Mouse (Mus musculus): ENCODE results near the gene Zkscan17. TPM values are rescaled to one million over a fixed set of nuclear protein-coding genes. Genes with fewer than 3 reads are reported as not detected.

The Zkscan17 gene
- polyA plus RNA-seq, 1 experiment from 2014 or later: 18.2 TPM

DNA sequence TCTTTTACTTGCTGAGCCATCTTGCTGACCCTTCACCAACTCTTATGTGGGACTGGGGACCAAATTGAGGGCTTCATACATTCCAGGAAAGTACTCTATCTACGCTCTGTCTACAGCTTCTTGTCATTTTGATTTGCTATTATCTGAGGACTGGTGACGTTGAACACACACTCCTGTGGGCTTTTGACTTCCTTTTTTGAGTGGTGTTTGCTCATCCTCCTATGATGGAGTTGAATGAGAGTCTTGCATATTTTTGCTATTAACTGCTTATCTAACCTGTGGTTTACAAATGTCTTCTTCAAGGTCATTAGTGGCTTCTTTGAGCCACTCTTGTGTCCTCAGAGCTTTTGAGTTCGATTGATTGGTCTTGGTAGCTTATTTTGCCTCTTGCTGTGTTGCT lies 13.6 kb upstream of the Zkscan17 start:
- Histone ChIP-seq H3K27me3 (no peaks in the 10 kb centered on the region), H3K4me1 (replicated peaks) (no peaks in the 10 kb centered on the region), H3K4me3 (replicated peaks) (no peak overlapping the region), H3K9me3 (no peaks in the 10 kb centered on the region), H3K4me2 (replicated peaks) (no peak overlapping the region), H3K9ac (replicated peaks) (no peak overlapping the region), H3K27ac (no peak overlapping the region), H3K36me3 (no peaks in the 10 kb centered on the region)
- WGBS: 80% methylated on average over 3 of the region's 3 CpGs
- no peak for ATAC-seq

DNA sequence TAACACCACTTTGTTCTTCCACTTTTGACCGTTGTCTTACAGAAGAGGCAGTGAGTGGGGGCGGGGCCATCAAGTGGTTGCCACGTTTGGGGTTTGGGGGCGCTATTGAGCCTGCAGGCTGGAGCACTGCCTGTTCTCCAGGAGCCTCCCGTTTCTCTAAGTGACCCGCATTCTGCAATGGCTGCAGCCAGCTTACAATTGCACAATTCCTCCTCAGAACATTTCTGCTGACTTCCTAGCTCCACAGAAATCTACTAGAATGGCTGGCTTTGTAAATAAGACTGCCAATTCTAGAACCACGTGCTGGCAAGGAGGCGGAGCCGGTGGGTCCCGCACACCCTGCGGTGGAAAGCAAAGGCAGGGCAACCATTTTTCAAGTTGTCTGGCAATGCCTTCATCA lies 11.8 kb upstream of the Zkscan17 start:
- H3K27ac ChIP-seq: no peak overlapping the region
- no peaks in the 10 kb centered on the region for H3K27me3 ChIP-seq
- WGBS: 46% methylated on average over 11 of the region's 11 CpGs
- no peak overlapping the region for H3K9ac ChIP-seq (replicated peaks)
- no peaks in the 10 kb centered on the region for H3K36me3 ChIP-seq
- no peak overlapping the region for H3K4me2 ChIP-seq (replicated peaks)
- H3K4me3 ChIP-seq (replicated peaks): no peak overlapping the region
- H3K4me1 ChIP-seq (replicated peaks): no peaks in the 10 kb centered on the region
- no peak for ATAC-seq
- no peaks in the 10 kb centered on the region for H3K9me3 ChIP-seq

DNA sequence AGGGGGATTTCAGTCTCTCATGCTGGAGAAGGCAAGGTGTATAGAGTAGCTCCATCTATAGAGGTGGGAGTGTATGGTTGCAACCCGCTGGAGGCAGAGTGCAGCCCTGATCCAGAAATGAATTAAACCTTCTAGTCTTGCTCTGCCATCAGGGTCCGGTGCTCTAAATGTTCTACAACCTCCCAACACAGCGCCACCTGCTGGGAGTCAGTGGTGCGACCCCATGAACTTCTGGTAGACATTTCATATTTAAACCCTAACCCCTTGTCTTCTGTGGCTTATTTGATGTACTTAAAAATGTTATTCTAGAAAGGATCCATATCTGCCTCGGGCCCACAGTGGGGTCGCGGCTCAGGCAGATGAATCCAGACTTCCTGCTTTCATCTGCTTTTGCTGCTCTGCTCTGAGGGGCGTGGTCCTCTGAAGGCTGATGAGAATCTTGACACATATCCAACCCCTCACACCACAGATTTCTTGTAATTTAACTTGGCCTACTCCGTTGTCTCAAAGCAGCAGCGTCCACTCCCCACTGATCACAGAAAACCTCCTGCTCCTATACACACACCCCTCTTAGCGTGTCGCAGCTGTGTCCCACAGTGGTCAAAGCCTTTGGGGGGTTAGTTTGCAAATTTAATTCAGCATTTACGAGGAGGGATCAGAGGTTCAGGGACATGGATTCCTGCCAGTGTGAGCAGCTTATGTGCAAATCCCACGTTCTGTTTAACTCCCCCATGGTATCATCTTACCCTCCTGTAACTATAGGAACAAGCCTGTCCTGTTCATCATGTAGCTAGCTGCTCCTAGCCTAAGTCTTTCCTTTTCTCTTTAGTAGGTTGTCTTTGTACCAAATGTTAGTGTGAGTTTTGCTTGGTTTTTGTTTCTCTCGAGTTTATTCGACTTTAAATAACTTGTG lies 10.9 kb upstream of the Zkscan17 start:
- Histone ChIP-seq H3K36me3 (no peaks in the 10 kb centered on the region), H3K9me3 (no peaks in the 10 kb centered on the region), H3K4me1 (replicated peaks) (no peaks in the 10 kb centered on the region), H3K4me3 (replicated peaks) (no peak overlapping the region), H3K9ac (replicated peaks) (no peak overlapping the region), H3K27ac (no peak overlapping the region), H3K4me2 (replicated peaks) (no peak overlapping the region), H3K27me3 (no peaks in the 10 kb centered on the region)
- WGBS: 71% methylated on average over 16 of the region's 16 CpGs
- no peak for ATAC-seq

DNA sequence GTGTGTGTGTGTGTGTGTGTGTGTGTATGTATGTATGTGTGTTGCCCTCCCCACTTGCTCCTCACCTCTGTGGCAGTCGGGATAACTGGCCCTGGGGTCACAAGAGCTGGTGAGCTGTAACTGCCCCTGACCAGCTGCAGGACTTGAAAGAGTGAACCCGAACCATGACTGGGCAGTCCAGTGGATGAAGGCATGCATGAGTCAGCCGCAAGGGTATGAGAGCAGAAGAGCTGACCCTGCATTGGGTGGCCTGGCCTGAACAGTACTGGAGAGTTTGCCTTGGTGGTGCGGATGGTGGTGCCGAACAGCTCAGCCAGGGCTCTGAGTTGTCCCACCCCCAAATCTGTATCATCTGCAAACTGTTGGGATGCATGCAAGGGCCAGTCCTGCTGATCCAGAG lies 5.0 kb upstream of the Zkscan17 start:
- ATAC-seq: no peak
- Histone ChIP-seq H3K27ac (no peak overlapping the region), H3K27me3 (no peaks in the 10 kb centered on the region), H3K36me3 (no peaks in the 10 kb centered on the region), H3K9me3 (no peaks in the 10 kb centered on the region), H3K4me3 (replicated peaks) (no peak overlapping the region), H3K4me2 (replicated peaks) (no peak overlapping the region), H3K9ac (replicated peaks) (no peak overlapping the region), H3K4me1 (replicated peaks) (0 out of 2 replicates have a peak, but pooled peaks cover 4% of the 10 kb centered on the region)
- 88% methylated on average over 5 of the region's 5 CpGs for WGBS

DNA sequence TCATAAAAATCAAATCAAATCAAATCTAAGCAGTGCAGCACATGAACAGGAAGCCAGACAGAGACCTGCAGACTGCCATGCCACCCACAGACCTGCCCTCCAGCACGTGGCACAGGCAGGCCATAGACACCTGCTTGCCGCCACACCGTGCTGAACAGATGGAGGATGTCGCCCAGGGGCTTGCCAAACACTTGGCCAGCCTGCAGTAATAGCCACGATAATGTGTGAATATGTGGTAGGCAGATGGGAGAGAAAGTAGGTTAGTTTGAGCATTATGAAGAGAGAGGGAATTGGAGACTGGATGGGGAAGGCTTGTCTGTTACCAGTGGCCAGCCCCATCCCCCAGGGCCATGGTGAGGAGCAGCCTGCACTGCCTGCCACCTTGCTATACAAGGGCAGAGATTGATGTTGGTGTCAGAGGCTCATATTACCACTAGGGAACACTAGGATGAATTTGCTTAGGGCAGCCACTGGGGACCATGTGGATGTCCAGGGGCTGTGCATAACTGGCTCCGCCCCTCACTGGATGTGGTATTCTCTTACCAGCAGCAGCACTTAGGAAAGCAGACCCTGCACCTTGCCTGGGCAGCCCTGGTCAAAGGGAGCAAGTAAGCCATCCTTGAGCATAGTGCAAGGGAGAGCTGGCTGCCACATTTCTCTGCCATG lies 4.5 kb upstream of the Zkscan17 start:
- Histone ChIP-seq H3K4me3 (replicated peaks) (no peak overlapping the region), H3K36me3 (no peaks in the 10 kb centered on the region), H3K9ac (replicated peaks) (no peak overlapping the region), H3K4me1 (replicated peaks) (0 out of 2 replicates have a peak, but pooled peaks cover 4% of the 10 kb centered on the region), H3K27me3 (no peaks in the 10 kb centered on the region), H3K27ac (no peak overlapping the region), H3K9me3 (no peaks in the 10 kb centered on the region), H3K4me2 (replicated peaks) (no peak overlapping the region)
- no peak for ATAC-seq
- 84% methylated on average over 6 of the region's 6 CpGs for WGBS

DNA sequence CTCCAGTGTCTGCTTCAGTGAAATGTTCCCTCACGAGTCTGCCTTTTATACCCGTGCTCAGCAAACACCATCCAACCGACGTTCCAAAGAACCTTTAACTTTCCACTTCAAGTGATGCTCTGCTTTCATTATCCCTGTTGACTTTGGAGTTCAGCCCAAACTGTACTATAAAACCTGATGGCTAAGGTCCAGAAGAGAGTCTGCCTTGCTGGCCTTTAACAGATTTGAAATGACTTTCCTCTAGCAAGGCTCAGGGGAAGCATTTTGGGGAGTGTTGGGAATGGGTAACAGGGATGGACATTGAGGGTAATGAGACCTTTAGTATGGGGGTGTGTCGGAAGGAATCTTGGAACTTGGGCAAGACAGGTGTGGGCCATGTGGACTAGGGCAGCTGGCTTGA lies 3.7 kb upstream of the Zkscan17 start:
- H3K9me3 ChIP-seq: no peaks in the 10 kb centered on the region
- no peak for ATAC-seq
- H3K27me3 ChIP-seq: no peaks in the 10 kb centered on the region
- 89% methylated on average over 5 of the region's 5 CpGs for WGBS
- no peak overlapping the region for H3K4me3 ChIP-seq (replicated peaks)
- no peak overlapping the region for H3K27ac ChIP-seq
- H3K4me1 ChIP-seq (replicated peaks): 0 out of 2 replicates have a peak, but pooled peaks cover 4% of the 10 kb centered on the region
- H3K36me3 ChIP-seq: no peaks in the 10 kb centered on the region
- H3K9ac ChIP-seq (replicated peaks): no peak overlapping the region
- no peak overlapping the region for H3K4me2 ChIP-seq (replicated peaks)

DNA sequence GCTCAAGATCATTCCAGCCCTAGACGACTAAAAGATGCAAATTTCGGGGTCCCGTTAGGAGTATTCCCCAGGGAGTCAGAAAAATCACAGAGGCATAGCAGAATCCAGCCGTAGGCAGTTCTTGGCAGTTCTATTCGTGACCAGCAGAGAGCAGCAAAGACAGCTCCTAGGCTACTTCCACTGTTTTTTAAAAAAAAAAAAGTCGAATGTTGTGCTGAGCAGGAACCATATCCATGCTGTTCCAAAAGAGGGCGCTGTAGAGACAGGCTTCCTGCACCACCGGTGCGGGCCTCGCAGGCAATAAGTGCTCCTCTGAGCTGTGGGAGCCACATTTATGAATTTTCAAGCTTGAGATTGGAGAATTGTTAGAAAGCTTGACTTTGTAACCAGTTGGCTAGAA lies 1.3 kb downstream of the Zkscan17 start:
- 10% methylated on average over 10 of the region's 10 CpGs for WGBS
- no peak overlapping the region for H3K4me2 ChIP-seq (replicated peaks)
- no peaks in the 10 kb centered on the region for H3K4me1 ChIP-seq (replicated peaks)
- H3K4me3 ChIP-seq (replicated peaks): no peak overlapping the region
- no peak overlapping the region for H3K9ac ChIP-seq (replicated peaks)
- H3K27me3 ChIP-seq: no peaks in the 10 kb centered on the region
- no peaks in the 10 kb centered on the region for H3K9me3 ChIP-seq
- H3K36me3 ChIP-seq: no peaks in the 10 kb centered on the region
- H3K27ac ChIP-seq: no peak overlapping the region
- no peak for ATAC-seq

DNA sequence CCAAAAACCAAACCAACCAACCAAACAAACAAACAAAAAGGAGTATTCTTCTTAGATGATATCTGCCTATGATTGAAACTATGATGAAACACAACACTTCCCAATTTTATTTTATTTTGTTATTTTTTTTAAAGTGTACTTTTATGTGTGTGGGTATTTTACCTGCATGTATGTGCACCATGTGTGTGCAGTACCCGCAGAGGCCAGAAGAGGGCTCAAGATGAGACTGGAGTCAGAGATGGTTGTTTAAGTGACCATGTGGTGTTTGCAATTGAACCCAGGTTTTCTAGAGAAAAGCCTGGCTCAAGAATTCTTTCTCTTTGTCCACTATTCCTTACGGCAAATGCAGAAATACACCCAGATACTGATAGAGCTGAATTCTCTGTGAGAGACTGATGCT lies 2.4 kb downstream of the Zkscan17 start:
- Histone ChIP-seq H3K9me3 (no peaks in the 10 kb centered on the region), H3K4me3 (replicated peaks) (no peak overlapping the region), H3K9ac (replicated peaks) (no peak overlapping the region), H3K27me3 (no peaks in the 10 kb centered on the region), H3K27ac (no peak overlapping the region), H3K4me1 (replicated peaks) (no peaks in the 10 kb centered on the region), H3K4me2 (replicated peaks) (no peak overlapping the region), H3K36me3 (no peaks in the 10 kb centered on the region)
- 98% methylated on average over 2 of the region's 2 CpGs for WGBS
- no peak for ATAC-seq

DNA sequence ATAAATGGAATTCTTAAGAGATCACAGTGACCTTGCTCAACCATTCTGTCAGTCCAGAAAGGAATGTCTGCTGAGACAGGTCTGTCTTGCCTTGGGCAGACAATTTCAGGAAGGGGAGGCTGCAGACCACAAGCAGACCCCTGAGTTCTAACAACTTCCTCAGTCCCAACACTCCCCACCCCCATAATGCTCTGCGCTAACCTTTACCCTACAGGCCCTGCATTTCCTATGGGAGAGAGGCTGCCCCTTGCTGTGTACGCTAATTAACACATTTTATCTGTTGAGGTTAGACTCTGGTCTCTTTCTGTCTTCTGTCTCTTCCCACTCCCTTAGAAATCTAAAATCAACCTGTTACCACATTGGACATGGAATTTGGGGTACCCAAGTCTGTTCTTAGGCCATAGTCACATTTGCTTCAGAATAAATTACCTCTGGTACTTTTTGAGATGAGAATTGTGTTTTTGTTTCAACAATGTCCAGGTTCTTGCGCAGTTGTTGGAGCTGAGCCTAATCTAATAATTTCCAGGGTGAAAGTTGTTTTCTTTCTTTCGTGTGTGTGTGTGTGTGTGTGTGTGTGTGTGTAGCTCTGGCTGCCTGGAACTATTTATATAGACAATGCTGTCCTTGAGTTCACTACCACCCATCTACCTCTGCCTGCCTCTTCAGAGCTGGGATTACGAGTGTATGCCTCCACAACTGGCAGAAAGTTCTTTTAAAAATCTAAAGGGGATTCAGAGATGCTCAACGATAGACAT lies 6.6 kb downstream of the Zkscan17 start:
- no peaks in the 10 kb centered on the region for H3K9me3 ChIP-seq

DNA sequence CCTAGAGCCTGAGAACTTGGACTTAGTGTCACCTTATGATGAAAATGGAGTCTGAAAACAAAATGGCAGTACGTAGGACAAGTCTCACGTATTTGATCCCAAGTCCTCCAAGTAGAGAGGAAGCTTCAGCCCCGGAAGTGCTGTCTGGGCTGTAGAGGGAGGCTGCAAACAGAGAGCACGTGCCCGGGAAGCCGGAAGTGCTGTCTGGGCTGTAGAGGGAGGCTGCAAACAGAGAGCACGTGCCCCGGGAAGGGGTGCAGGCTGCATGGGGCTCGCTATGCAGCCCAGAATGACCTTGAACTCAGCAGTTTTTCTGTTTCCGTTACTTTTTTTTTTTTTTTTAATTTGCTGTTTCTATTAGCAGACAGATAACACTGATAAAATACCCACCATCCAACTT lies 8.3 kb downstream of the Zkscan17 start:
- Histone ChIP-seq H3K27ac (no peak overlapping the region), H3K4me3 (replicated peaks) (no peak overlapping the region), H3K27me3 (no peaks in the 10 kb centered on the region), H3K4me2 (replicated peaks) (no peak overlapping the region), H3K4me1 (replicated peaks) (no peaks in the 10 kb centered on the region), H3K9ac (replicated peaks) (no peak overlapping the region), H3K36me3 (no peaks in the 10 kb centered on the region), H3K9me3 (no peaks in the 10 kb centered on the region)
- ATAC-seq: no peak
- WGBS: 75% methylated on average over 10 of the region's 10 CpGs

More for the DNA sequence above, 6.6 kb downstream of the Zkscan17 start:
- Histone ChIP-seq H3K9ac (replicated peaks) (no peak overlapping the region), H3K4me3 (replicated peaks) (no peak overlapping the region), H3K4me1 (replicated peaks) (no peaks in the 10 kb centered on the region), H3K27ac (no peak overlapping the region), H3K27me3 (no peaks in the 10 kb centered on the region), H3K4me2 (replicated peaks) (no peak overlapping the region), H3K36me3 (no peaks in the 10 kb centered on the region)
- WGBS: 71% methylated on average over 6 of the region's 6 CpGs
- ATAC-seq: no peak

DNA sequence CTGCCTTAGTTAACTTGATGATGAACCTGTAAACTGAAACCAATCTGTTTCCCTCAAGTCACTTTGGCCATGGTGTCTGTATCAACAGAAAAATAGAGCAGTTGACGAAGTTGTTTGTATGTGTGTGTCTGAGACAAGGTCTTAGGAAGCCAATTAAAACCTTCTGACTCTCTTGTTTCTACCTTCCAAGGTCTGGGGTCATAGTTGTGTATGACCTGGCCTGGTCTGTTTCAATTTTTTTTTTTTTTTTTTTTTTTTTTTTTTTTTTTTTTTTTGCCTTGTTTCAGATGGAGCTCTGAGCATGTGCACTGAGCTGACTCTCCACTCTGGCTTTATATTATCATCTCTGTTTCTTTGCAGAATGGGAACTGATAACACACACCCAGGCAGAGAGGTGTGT lies 9.1 kb downstream of the Zkscan17 start:
- Histone ChIP-seq H3K9me3 (no peaks in the 10 kb centered on the region), H3K27me3 (no peaks in the 10 kb centered on the region), H3K4me2 (replicated peaks) (no peak overlapping the region), H3K9ac (replicated peaks) (no peak overlapping the region), H3K27ac (no peak overlapping the region), H3K4me3 (replicated peaks) (no peak overlapping the region), H3K36me3 (no peaks in the 10 kb centered on the region), H3K4me1 (replicated peaks) (no peaks in the 10 kb centered on the region)
- ATAC-seq: no peak
- 89% methylated on average over 1 of the region's 1 CpGs for WGBS

DNA sequence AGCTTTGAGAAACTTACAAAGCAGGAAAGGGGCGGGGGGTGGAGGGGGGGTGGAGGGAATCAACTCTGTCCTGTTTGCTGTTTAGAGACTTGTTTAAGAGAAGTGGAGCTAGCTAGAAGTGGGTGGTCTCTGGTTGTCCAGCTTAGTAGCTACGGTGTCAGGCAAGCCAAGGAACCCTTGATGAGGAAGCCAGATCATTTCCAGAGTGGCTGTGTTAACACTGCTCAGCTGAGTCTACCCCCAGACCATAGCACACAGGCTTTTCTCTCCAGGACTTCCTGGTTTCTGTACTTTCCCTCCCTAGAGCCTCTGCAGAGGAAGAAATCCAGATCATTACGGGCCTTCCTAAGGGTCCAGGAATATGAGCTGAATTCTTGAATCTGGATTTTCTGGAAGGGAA lies 11.8 kb downstream of the Zkscan17 start:
- Histone ChIP-seq H3K4me1 (replicated peaks) (no peaks in the 10 kb centered on the region), H3K9me3 (no peaks in the 10 kb centered on the region), H3K27me3 (no peaks in the 10 kb centered on the region), H3K27ac (no peak overlapping the region), H3K4me3 (replicated peaks) (no peak overlapping the region), H3K4me2 (replicated peaks) (no peak overlapping the region), H3K9ac (replicated peaks) (no peak overlapping the region), H3K36me3 (peaks cover 12% of the 10 kb centered on the region)
- 69% methylated on average over 3 of the region's 3 CpGs for WGBS
- ATAC-seq: no peak

Measured in midbrain, embryonic 13.5 days (tissue).